ENCODE assay signal across 8 mouse cellular contexts in genomic region chr13:52024832-52025481, GRCm38 (mm10).
A peak's percentile ranks its signal among the peaks of the same experiment; 100 is the strongest.
DNase-seq lines count a peak whose midpoint lies in the region; ATAC-seq and TF ChIP-seq lines count a peak whose summit lies in the region.

No protein-coding gene starts in this region.

- H3K9ac ChIP-seq in heart, embryonic 15.5 days, result 0 out of 2 replicates have a peak overlapping the region, but pooled peaks have one; percentile 15
- no peak overlapping the region for H3K9ac ChIP-seq in kidney, postnatal 0 days (ENCODE audit: low read depth, low read length)

- no peaks in the 10 kb centered on the region for H3K9me3 ChIP-seq in heart, embryonic 15.5 days (replicated peaks)
- H3K9me3 ChIP-seq in kidney, postnatal 0 days (replicated peaks; ENCODE audit: low read length), result no peaks in the 10 kb centered on the region
- H3K9me3 ChIP-seq in megakaryocyte, embryonic 14.5 days, result no peaks in the 10 kb centered on the region

- TF ChIP-seq CTCF in kidney, postnatal 0 days (IDR thresholded peaks at IDR 0.05; ENCODE audit: low read depth), result no peak

- H3K27ac ChIP-seq in heart, embryonic 15.5 days, result peak overlapping the region; percentile 17
- peak overlapping the region; percentile 55 for H3K27ac ChIP-seq in kidney, postnatal 0 days

- H3K4me2 ChIP-seq in heart, embryonic 15.5 days, result peak overlapping the region; percentile 27
- no peak overlapping the region for H3K4me2 ChIP-seq in kidney, postnatal 0 days (ENCODE audit: low read length)

- peak; percentile 9 for DNase-seq in c-Kit-positive CD71-positive TER-119-negative erythroid progenitor cells, embryonic 14.5 days (ENCODE audit: low read depth)
- peak; percentile 85 for DNase-seq in kidney, postnatal 0 days (ENCODE audit: low spot score)
- peak; percentile 35 for DNase-seq in thymus, postnatal 14 days
- DNase-seq in cerebellum, postnatal 14 days, result no peak

- H3K4me3 ChIP-seq in heart, embryonic 15.5 days, result no peak overlapping the region
- no peak overlapping the region for H3K4me3 ChIP-seq in kidney, postnatal 0 days (replicated peaks; ENCODE audit: low read depth, low read length)
- H3K4me3 ChIP-seq in megakaryocyte, embryonic 14.5 days (replicated peaks), result peak overlapping the region; percentile 14

- no peaks in the 10 kb centered on the region for H3K36me3 ChIP-seq in heart, embryonic 15.5 days
- H3K36me3 ChIP-seq in kidney, postnatal 0 days (ENCODE audit: insufficient read depth, low read length), result no peaks in the 10 kb centered on the region
- no peaks in the 10 kb centered on the region for H3K36me3 ChIP-seq in megakaryocyte, embryonic 14.5 days (replicated peaks; ENCODE audit: low read length)

- peaks cover 31% of the 10 kb centered on the region for H3K4me1 ChIP-seq in heart, embryonic 15.5 days (replicated peaks)
- H3K4me1 ChIP-seq in kidney, postnatal 0 days (replicated peaks; ENCODE audit: insufficient read depth, low read length), result peaks cover 17% of the 10 kb centered on the region; the same call in 1 of the 2 replicates
- H3K4me1 ChIP-seq in megakaryocyte, embryonic 14.5 days, result peaks cover 97% of the 10 kb centered on the region

- H3K27me3 ChIP-seq in heart, embryonic 15.5 days, result no peaks in the 10 kb centered on the region
- no peaks in the 10 kb centered on the region for H3K27me3 ChIP-seq in kidney, postnatal 0 days (ENCODE audit: insufficient read depth, low read length)
- H3K27me3 ChIP-seq in megakaryocyte, embryonic 14.5 days (replicated peaks), result peaks cover 21% of the 10 kb centered on the region

- 22% methylated on average over 18 of the region's 18 CpGs for WGBS in heart, embryonic 15.5 days
- WGBS in kidney, postnatal 0 days, result 11% methylated on average over 18 of the region's 18 CpGs

- peak; percentile 42 for ATAC-seq in CD4-positive, CD25-positive, alpha-beta regulatory T cell, adult 4 months
- ATAC-seq in heart, embryonic 15.5 days (replicated peaks; ENCODE audit: insufficient number of reproducible peaks, insufficient read depth, low FRiP score, low read depth), result no peak
- peak; percentile 44; the same call in 1 of the 2 replicates for ATAC-seq in kidney, postnatal 0 days (replicated peaks; ENCODE audit: low FRiP score, low read depth)
- ATAC-seq in activated CD4-positive, CD25-positive, alpha-beta regulatory T cell, adult 4 months, result no peak

Comparison
In these comparisons a context has a peak if more than half of its experiments do, and no peak if none do; other contexts are left out.
1. ATAC-seq: peak in CD4-positive, CD25-positive, alpha-beta regulatory T cell, adult 4 months (single experiment) and kidney, postnatal 0 days (single experiment); none in heart, embryonic 15.5 days (single experiment) and activated CD4-positive, CD25-positive, alpha-beta regulatory T cell, adult 4 months (single experiment).
2. DNase-seq: peak in c-Kit-positive CD71-positive TER-119-negative erythroid progenitor cells, embryonic 14.5 days (single experiment), kidney, postnatal 0 days (single experiment) and thymus, postnatal 14 days (single experiment); none in cerebellum, postnatal 14 days (0 of 2).